Mouse (Mus musculus) lung, postnatal 0 days (tissue): Measurements from ENCODE around the gene Lgmn.

ENCODE experiments used
- CTCF ChIP-seq: IDR thresholded peaks from 2 replicates; pipeline ENCODE4 v1.5.1; 2016; ENCODE audit warnings: antibody characterized with exemption, mild to moderate bottlenecking
- EP300 ChIP-seq: IDR thresholded peaks from 2 replicates; pipeline ENCODE4 v1.6.1; 2016; ENCODE audit warnings: antibody characterized with exemption, mild to moderate bottlenecking, control low read depth

- no peak for TF ChIP-seq CTCF
- TF ChIP-seq EP300, result no peak
Observed at GRCm38 (mm10) chr12:102441141-102441540, 1.5 kb upstream of the Lgmn start.
